Mouse (Mus musculus): ENCODE measurements around the gene Pax1. TPM values are rescaled to one million over a fixed set of nuclear protein-coding genes. Genes with fewer than 3 reads are reported as not detected.

The Pax1 gene
- polyA plus RNA-seq (2012), result not detected in 2 replicates

DNA sequence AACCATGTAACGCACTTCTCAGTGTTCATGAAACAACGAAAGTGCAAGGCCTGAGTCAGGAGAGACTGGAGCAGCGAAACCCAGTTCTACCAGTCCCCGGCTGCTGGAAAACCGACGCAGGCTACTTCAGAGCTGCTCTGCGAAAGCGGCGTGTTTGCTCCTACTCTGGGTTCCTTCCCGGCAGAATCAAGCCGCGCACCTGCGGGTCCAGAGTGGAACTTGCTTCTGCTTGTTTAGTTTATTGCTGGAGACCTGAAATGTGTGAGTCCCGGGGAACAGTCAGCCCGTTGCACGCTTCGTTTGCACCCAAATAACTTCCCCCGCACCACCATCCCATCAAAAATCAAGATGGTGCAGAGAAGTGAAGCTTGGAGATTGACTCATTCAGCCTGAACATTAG lies at the start of gene Pax1:
TSS of gene Pax1 (plus strand) at position 345 of the 400 bp plus-strand sequence.
- Histone ChIP-seq H3K4me3 (replicated peaks) (no peak within 1 kb of the TSS), H3K4me1 (ENCODE audit: control insufficient read depth) (no peaks in the 10 kb centered on the region), H3K9me3 (ENCODE audit: control insufficient read depth, low read length) (peaks cover 3% of the 10 kb centered on the region; the same call in 1 of the 2 replicates), H3K36me3 (ENCODE audit: control insufficient read depth) (no peaks in the 10 kb centered on the region), H3K27me3 (ENCODE audit: control insufficient read depth) (peaks cover 83% of the 10 kb centered on the region)
- TF ChIP-seq TAL1 (IDR thresholded peaks at IDR 0.05; ENCODE audit: low read length), result no peak
- TF ChIP-seq GATA1 (IDR thresholded peaks at IDR 0.05; ENCODE audit: low read length), result no peak

DNA sequence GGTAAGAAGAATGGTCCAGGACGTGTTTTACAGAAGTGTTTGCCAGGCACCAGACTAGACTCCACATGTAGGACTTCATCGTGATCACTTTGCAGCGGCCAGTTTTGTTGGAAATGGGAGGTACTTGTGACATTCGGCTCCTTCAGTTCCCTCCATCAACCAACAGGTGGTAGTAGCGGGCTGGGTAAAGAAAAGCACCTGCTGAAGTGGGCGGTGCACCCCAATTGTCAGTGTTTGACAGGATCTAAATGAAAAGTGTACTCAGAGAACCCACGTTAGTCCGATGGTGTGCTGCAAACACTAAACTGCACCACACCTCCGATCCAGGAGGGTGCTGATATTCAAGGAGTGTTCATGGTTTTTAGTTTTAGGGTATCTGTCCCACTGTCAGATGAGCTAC lies 40.7 kb upstream of the Pax1 start:
- Histone ChIP-seq H3K4me3 (replicated peaks) (no peak overlapping the region), H3K27me3 (ENCODE audit: control insufficient read depth) (no peaks in the 10 kb centered on the region; the same call in 1 of the 2 replicates), H3K9me3 (ENCODE audit: control insufficient read depth, low read length) (no peaks in the 10 kb centered on the region), H3K36me3 (ENCODE audit: control insufficient read depth) (no peaks in the 10 kb centered on the region), H3K4me1 (ENCODE audit: control insufficient read depth) (no peaks in the 10 kb centered on the region)
- TF ChIP-seq GATA1 (IDR thresholded peaks at IDR 0.05; ENCODE audit: low read length) (no peak), TAL1 (IDR thresholded peaks at IDR 0.05; ENCODE audit: low read length) (no peak)

DNA sequence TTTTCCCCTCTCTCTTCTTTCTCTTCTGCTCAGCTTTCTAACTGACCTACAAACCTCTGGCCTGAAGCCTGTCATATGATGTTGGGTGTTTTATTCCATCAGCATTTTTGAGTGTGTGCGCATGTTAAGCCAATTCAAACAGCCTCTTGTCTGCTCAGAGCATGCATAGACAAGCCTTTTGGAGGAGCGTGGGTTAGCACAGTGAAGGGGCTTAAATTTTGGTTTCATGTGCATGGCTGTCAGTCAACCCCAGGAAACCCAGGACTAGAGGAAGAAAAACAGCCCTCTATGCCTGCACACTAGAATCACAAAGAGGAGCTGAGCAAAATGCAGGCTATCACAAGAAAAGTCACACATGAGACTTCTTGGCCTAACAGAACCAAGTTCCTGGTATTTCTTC lies 36.5 kb upstream of the Pax1 start:
- Histone ChIP-seq H3K9me3 (ENCODE audit: control insufficient read depth, low read length) (no peaks in the 10 kb centered on the region), H3K27me3 (ENCODE audit: control insufficient read depth) (no peaks in the 10 kb centered on the region; the same call in 1 of the 2 replicates), H3K4me1 (ENCODE audit: control insufficient read depth) (no peaks in the 10 kb centered on the region), H3K4me3 (replicated peaks) (no peak overlapping the region), H3K36me3 (ENCODE audit: control insufficient read depth) (no peaks in the 10 kb centered on the region)
- TF ChIP-seq GATA1 (IDR thresholded peaks at IDR 0.05; ENCODE audit: low read length), result no peak
- TF ChIP-seq TAL1 (IDR thresholded peaks at IDR 0.05; ENCODE audit: low read length), result no peak

DNA sequence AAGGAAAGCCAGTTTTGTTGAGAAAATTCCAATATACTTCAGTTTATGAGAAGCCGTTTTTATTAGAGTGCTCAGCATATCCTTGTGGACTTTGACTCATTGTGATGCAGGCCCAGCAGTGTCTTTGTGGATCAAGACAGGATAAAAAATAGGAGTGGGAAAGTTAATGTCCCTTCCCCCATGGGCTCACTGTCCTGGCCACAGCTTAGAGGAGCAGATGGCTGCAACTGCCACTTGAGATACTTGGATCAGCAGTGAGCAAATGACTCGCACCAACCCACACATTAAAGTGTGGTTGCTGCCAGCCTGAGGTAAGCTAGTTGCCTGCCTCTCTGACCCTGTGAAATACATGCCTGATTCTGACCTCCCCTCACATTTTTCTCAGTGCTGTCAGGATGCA lies 29.0 kb upstream of the Pax1 start:
- H3K27me3 ChIP-seq (ENCODE audit: control insufficient read depth), result no peaks in the 10 kb centered on the region
- no peaks in the 10 kb centered on the region for H3K36me3 ChIP-seq (ENCODE audit: control insufficient read depth)
- H3K9me3 ChIP-seq (ENCODE audit: control insufficient read depth, low read length), result no peaks in the 10 kb centered on the region
- TF ChIP-seq GATA1 (IDR thresholded peaks at IDR 0.05; ENCODE audit: low read length) (no peak), TAL1 (IDR thresholded peaks at IDR 0.05; ENCODE audit: low read length) (no peak)
- no peak overlapping the region for H3K4me3 ChIP-seq (replicated peaks)
- no peaks in the 10 kb centered on the region for H3K4me1 ChIP-seq (ENCODE audit: control insufficient read depth)

DNA sequence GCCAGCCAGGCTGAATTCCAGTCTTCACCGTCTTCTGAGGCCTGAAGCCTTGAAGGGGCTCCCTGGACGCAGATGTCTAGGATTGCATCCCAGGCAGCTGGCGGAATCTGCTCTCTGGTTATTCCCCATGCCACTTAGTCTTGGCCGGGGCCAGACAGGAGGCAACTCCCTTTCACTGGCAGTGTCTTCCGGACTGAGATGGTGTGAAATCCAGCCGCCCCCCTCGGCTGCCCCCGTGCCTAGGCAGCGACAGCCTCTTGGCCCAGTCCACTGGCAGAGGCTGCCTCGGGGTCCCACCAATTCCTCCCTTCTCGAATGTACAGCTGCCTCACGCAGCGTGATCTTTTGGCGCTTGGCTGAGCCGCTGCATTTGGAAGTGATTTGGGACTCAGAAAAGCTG lies 23.0 kb upstream of the Pax1 start:
- TF ChIP-seq TAL1 (IDR thresholded peaks at IDR 0.05; ENCODE audit: low read length) (no peak), GATA1 (IDR thresholded peaks at IDR 0.05; ENCODE audit: low read length) (no peak)
- Histone ChIP-seq H3K36me3 (ENCODE audit: control insufficient read depth) (no peaks in the 10 kb centered on the region), H3K4me3 (replicated peaks) (no peak overlapping the region), H3K27me3 (ENCODE audit: control insufficient read depth) (no peaks in the 10 kb centered on the region), H3K4me1 (ENCODE audit: control insufficient read depth) (no peaks in the 10 kb centered on the region), H3K9me3 (ENCODE audit: control insufficient read depth, low read length) (no peaks in the 10 kb centered on the region)

DNA sequence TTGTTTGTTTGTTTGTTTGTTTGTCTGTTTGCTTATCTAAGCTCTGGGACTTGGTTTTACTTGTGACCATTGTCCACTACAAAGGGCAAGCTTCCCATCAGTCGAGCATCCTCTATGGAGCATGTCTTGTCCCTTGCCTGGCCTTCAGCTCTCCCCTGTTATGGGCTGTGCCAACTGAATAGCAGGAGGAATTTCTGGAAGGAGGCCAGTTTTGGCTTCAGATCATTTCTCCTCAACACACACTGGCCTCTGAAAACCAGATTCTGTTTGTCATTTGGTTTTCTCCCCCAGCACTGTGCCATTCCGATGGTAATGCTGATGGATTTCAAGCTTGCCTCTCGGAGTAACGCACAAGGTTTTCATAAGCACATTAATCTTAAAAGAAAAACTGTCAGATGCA lies 21.9 kb upstream of the Pax1 start:
- H3K4me1 ChIP-seq (ENCODE audit: control insufficient read depth), result no peaks in the 10 kb centered on the region
- no peaks in the 10 kb centered on the region for H3K9me3 ChIP-seq (ENCODE audit: control insufficient read depth, low read length)

DNA sequence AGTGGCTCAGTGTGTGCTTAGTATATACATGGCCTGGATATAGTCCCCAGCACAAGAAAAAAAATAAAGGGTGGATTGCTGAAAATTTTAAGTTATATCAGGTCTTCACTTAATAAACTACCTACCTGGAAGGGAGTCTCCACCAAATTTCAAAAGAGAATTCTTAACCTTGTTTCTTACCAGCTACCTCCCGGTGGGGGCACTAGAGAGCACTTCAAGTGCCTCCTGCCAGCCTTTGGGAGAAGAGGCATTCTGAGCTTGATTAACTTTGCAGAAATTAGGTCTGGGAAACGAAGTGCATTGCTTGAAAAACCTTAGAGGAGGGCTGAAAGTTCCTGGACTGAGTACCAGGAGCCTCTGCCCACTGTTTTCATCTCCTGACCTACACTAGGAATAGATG lies 19.5 kb upstream of the Pax1 start:
- Histone ChIP-seq H3K4me3 (replicated peaks) (no peak overlapping the region), H3K36me3 (ENCODE audit: control insufficient read depth) (no peaks in the 10 kb centered on the region), H3K9me3 (ENCODE audit: control insufficient read depth, low read length) (no peaks in the 10 kb centered on the region), H3K4me1 (ENCODE audit: control insufficient read depth) (no peaks in the 10 kb centered on the region), H3K27me3 (ENCODE audit: control insufficient read depth) (no peaks in the 10 kb centered on the region)
- no peak for TF ChIP-seq GATA1 (IDR thresholded peaks at IDR 0.05; ENCODE audit: low read length)
- TF ChIP-seq TAL1 (IDR thresholded peaks at IDR 0.05; ENCODE audit: low read length), result no peak

More for the DNA sequence above, 21.9 kb upstream of the Pax1 start:
- TF ChIP-seq TAL1 (IDR thresholded peaks at IDR 0.05; ENCODE audit: low read length), result no peak
- TF ChIP-seq GATA1 (IDR thresholded peaks at IDR 0.05; ENCODE audit: low read length), result no peak
- Histone ChIP-seq H3K27me3 (ENCODE audit: control insufficient read depth) (no peaks in the 10 kb centered on the region), H3K4me3 (replicated peaks) (no peak overlapping the region), H3K36me3 (ENCODE audit: control insufficient read depth) (no peaks in the 10 kb centered on the region)

DNA sequence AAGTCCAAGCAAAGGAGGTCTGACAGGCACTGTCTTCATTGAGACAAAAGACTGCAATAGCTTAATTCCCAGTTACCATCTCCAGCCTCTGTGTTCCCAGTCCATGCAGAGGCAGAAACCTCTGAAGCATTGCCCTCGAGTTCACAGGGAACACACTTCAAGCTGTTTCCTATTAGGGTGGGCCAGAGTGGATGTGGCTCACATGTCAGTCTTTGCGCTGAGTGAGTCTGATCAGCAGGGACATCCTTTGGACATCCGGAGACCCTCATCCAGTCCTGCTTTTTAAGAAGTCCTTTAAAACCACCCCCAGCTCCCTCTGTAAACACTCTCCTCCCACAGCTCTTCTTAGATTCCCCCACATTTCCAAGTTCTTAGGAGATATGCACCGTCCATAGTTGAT lies 2.0 kb upstream of the Pax1 start:
- Histone ChIP-seq H3K4me1 (ENCODE audit: control insufficient read depth) (no peaks in the 10 kb centered on the region), H3K4me3 (replicated peaks) (no peak overlapping the region), H3K9me3 (ENCODE audit: control insufficient read depth, low read length) (no peaks in the 10 kb centered on the region), H3K36me3 (ENCODE audit: control insufficient read depth) (no peaks in the 10 kb centered on the region), H3K27me3 (ENCODE audit: control insufficient read depth) (peaks cover 64% of the 10 kb centered on the region)
- TF ChIP-seq TAL1 (IDR thresholded peaks at IDR 0.05; ENCODE audit: low read length) (no peak), GATA1 (IDR thresholded peaks at IDR 0.05; ENCODE audit: low read length) (no peak)

DNA sequence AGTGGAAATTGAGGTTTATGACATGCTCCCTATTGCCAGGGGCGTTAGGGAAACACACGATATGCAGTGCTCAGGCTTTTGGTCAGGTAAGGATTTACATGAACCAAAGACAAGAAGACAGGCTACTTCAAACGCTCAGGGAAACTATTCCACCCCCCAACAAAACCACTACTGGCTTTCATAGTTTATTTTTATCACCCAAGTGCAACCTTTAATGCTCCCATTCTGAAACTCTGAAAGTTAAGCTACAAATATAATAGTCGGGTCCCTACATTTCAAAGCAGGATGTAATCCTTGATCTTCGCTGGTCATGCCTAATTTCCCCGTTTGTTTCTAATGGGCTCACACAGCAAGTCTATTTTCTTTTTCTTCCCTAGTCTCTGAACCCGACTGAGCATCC lies 1.3 kb upstream of the Pax1 start:
- Histone ChIP-seq H3K27me3 (ENCODE audit: control insufficient read depth) (peaks cover 71% of the 10 kb centered on the region), H3K4me3 (replicated peaks) (no peak overlapping the region), H3K9me3 (ENCODE audit: control insufficient read depth, low read length) (peaks cover under 1% of the 10 kb centered on the region; the same call in 1 of the 2 replicates)

DNA sequence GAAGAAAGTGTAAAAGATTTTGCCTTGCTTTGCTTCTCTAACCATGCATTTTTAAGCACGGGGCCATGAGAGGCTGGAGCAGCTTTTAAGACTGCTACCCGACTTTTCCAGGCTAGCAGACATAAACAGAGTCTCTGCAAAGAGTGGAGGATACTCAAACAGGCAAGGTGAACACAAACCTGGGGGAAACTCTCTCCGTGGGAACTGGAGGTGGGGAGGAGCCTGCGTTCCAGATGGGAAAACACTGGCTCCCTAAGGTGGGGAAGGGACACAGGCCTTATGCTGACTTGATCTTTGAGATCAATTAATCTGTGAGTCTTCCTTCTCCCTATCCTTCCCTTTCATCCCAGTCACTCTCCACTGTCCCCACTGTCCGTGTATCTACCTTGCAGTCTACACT lies 869 bp upstream of the Pax1 start:
- no peaks in the 10 kb centered on the region for H3K4me1 ChIP-seq (ENCODE audit: control insufficient read depth)
- no peak for TF ChIP-seq TAL1 (IDR thresholded peaks at IDR 0.05; ENCODE audit: low read length)

More for the DNA sequence above, 1.3 kb upstream of the Pax1 start:
- no peak for TF ChIP-seq TAL1 (IDR thresholded peaks at IDR 0.05; ENCODE audit: low read length)
- TF ChIP-seq GATA1 (IDR thresholded peaks at IDR 0.05; ENCODE audit: low read length), result no peak
- no peaks in the 10 kb centered on the region for H3K36me3 ChIP-seq (ENCODE audit: control insufficient read depth)
- H3K4me1 ChIP-seq (ENCODE audit: control insufficient read depth), result no peaks in the 10 kb centered on the region

More for the DNA sequence above, 869 bp upstream of the Pax1 start:
- peaks cover 76% of the 10 kb centered on the region for H3K27me3 ChIP-seq (ENCODE audit: control insufficient read depth)
- no peak overlapping the region for H3K4me3 ChIP-seq (replicated peaks)
- no peaks in the 10 kb centered on the region for H3K36me3 ChIP-seq (ENCODE audit: control insufficient read depth)
- H3K9me3 ChIP-seq (ENCODE audit: control insufficient read depth, low read length), result peaks cover 3% of the 10 kb centered on the region; the same call in 1 of the 2 replicates

All from erythroblast, embryonic 14.5 days (primary cell).